Mouse (Mus musculus) lung, postnatal 36 days (tissue): ENCODE data around the gene Gm21970.

Source experiments
- DNase-seq: peaks from one replicate; pipeline ENCODE4 v3.0.0; 2022; ENCODE audit warnings: mixed read lengths

Gm21970 gene

GRCm38 (mm10) chr16:91373473-91374252, 17.9 kb upstream of the Gm21970 start:
- peak; percentile 23 for DNase-seq

- no peak for DNase-seq
These were observed 17.3 kb upstream of the Gm21970 start for GRCm38 (mm10) chr16:91374253-91374634.

GRCm38 (mm10) chr16:91376701-91377100, 14.8 kb upstream of the Gm21970 start:
- DNase-seq, result no peak

GRCm38 (mm10) chr16:91378431-91378986, 13.0 kb upstream of the Gm21970 start:
- DNase-seq, result peak; percentile 54

GRCm38 (mm10) chr16:91378991-91379390, 12.5 kb upstream of the Gm21970 start:
- DNase-seq, result peak; percentile 35

GRCm38 (mm10) chr16:91379412-91379811, 12.1 kb upstream of the Gm21970 start:
- peak; percentile 46 for DNase-seq

- DNase-seq, result no peak
These were observed 11.4 kb upstream of the Gm21970 start for GRCm38 (mm10) chr16:91380151-91380550.

- no peak for DNase-seq
These were observed 9.9 kb upstream of the Gm21970 start for GRCm38 (mm10) chr16:91381606-91382005.

- DNase-seq, result no peak
These were observed 9.2 kb upstream of the Gm21970 start for GRCm38 (mm10) chr16:91382261-91382790.

- peak; percentile 37 for DNase-seq
These were observed 7.3 kb upstream of the Gm21970 start for GRCm38 (mm10) chr16:91384221-91384620.

- peak; percentile 85 for DNase-seq
These were observed 5.9 kb upstream of the Gm21970 start for GRCm38 (mm10) chr16:91385621-91386020.

GRCm38 (mm10) chr16:91386419-91387120, 5.0 kb upstream of the Gm21970 start:
- DNase-seq, result no peak

GRCm38 (mm10) chr16:91387121-91387486, 4.4 kb upstream of the Gm21970 start:
- no peak for DNase-seq

GRCm38 (mm10) chr16:91390100-91390499, 1.4 kb upstream of the Gm21970 start:
- no peak for DNase-seq

- DNase-seq, result peak; percentile 33
These were observed 3.4 kb downstream of the Gm21970 start for GRCm38 (mm10) chr16:91394826-91395410.

- no peak for DNase-seq
These were observed 4.3 kb downstream of the Gm21970 start for GRCm38 (mm10) chr16:91395633-91396392.

- DNase-seq, result no peak
These were observed 5.5 kb downstream of the Gm21970 start for GRCm38 (mm10) chr16:91396844-91397537.

- DNase-seq, result no peak
These were observed 6.5 kb downstream of the Gm21970 start for GRCm38 (mm10) chr16:91398030-91398429.

- no peak for DNase-seq
These were observed 7.4 kb downstream of the Gm21970 start for GRCm38 (mm10) chr16:91398944-91399343.

GRCm38 (mm10) chr16:91401569-91402165, 10.1 kb downstream of the Gm21970 start:
- DNase-seq, result no peak

GRCm38 (mm10) chr16:91403784-91404183, 12.3 kb downstream of the Gm21970 start:
- DNase-seq, result no peak
